Mouse (Mus musculus): ENCODE results near the gene 0610037L13Rik. TPM values are rescaled to one million over a fixed set of nuclear protein-coding genes. Genes with fewer than 3 reads are reported as not detected.

The 0610037L13Rik gene
- total RNA-seq, 2 experiments from 2014 or later, result 44.5 to 60.9 TPM

DNA sequence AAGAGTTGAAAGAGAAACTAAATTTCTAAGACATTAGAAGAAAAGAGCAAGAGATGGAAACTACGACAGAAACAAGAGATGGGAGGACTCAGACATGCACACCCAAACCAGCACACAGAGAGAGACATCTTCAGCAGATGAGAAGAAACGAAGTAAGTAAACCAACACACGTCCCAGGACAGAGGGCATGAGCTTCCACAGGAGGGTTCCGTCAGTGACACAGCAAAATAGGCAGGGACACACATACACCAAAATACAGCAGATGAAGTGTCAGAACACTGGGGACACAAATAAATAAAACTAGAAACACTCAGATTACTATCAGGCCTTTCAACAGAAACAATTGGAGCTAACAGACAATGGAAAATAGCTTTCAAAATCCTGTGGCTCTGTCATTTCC is 20.4 kb downstream of the 0610037L13Rik start:
- ATAC-seq (replicated peaks; ENCODE audit: poor library complexity), result no peak

DNA sequence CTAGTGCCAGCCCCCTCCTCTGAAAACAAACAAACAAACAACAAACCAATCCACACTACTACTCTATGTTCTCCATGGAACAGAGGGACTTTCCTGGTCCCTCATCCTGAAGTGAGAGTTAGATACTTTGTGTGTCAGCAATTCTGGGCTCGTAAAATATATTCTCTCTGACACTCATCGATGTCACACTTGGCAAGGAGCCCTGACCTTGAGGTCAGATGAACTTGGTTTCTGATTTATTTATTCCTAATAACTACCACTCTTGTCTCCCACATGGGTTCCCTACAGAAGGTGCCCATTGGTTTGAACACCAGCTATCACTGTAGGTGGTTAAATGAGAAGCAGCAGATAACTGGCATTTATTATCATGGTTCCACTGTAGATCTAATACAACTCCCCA is 30.7 kb downstream of the 0610037L13Rik start:
- ATAC-seq (replicated peaks; ENCODE audit: poor library complexity), result no peak

DNA sequence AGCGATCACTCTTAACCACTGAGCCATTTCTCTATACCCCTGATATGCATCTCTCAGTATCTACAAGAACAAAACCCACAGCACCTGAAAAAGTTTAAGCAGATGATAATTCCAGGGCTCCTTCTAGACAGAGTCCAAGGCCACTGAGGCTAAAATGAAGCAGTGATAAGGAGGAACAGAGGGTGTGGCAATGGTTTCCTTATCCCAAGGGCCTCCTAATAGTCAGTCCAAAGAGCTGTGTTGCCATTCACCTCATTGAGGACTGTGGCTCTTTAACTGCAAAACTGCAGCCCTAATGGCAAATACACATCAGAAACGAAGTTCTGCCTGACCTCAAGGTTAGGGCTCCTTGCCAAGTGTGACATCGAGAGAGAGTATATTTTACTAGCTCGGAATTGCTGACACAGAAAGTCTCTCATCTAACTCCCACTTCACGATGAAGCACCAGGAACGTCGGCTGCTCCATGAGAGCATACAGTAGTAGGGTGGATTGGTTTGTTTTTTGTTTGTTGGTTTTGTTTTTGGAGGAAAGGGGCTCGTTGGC is 31.6 kb downstream of the 0610037L13Rik start:
- ATAC-seq (replicated peaks; ENCODE audit: poor library complexity), result peak; percentile 19; the same call in 1 of the 2 replicates

DNA sequence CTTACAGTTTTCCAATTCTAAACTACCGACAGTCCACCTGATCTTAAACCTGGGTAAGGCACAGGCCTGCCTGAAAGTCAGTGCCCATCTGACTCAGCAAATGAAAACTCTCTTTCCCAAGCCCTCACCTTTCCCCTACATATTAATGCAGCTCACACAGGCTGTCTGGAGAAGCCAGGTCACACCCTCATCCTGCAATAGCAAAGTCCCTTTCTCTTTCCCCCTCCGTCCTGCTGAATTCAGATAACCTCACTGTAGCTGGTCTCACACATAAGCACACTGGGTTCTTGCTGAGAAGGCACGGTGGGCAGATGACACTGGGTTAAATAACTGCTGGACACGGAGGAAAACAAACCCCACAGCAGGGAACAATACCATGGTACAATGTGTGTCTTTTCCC is 32.3 kb downstream of the 0610037L13Rik start:
- ATAC-seq (replicated peaks; ENCODE audit: poor library complexity), result no peak

DNA sequence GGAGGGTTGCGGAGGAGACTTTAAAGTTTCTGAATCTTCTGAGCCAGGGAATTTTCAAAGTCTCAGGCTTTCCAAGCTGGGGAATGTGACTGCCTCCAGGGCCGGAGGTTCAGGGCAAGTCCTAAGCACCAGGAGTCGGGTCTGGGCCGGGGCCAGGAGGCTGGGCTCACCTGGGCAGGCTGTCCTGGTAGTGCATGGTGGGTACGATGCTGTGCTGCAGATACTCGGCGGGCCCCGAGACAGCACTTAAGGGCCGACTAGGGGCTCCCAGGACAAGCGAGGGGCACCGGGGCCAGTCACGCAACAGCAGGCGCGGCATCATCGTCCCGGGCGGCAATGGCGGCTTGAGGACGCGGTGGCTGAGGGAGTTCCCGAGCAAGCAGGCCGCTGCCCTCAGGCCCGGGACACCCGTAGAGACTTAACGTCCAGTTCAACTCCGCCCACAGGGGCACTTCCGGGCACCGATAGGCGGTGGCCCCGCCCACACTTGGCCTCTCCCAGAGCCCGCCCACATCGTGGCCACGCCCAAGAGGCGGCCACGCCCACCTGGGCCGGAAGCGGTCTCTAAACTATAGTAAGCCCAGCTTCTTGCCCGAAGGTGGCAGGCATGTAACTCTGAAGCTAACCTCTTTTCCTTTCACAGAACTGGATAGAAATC is 33.7 kb downstream of the 0610037L13Rik start, which contains the start of gene Cpt2:
TSS of gene Cpt2 (minus strand) at position 466 of the 658 bp plus-strand sequence.
- peak; percentile 94 for ATAC-seq (replicated peaks; ENCODE audit: poor library complexity)

DNA sequence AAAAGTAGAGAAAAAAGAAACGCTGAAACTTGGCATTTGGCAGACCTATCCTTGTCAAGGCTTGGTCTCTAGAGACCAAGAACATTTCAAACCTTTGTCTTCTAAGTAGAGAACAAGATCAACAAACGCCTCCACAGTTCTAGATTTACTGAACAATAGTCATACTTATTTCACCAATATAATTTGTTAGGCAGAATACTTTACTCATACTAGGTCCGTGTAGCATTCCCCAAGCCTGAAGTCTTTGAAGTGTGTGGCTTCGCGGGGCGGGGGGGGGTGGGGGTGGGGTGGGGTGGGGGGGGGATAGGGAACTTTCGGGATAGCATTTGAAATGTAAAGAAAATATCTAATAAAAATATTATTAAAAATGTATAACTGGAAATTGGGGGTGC is 34.2 kb downstream of the 0610037L13Rik start:
- no peak for ATAC-seq (replicated peaks; ENCODE audit: poor library complexity)

DNA sequence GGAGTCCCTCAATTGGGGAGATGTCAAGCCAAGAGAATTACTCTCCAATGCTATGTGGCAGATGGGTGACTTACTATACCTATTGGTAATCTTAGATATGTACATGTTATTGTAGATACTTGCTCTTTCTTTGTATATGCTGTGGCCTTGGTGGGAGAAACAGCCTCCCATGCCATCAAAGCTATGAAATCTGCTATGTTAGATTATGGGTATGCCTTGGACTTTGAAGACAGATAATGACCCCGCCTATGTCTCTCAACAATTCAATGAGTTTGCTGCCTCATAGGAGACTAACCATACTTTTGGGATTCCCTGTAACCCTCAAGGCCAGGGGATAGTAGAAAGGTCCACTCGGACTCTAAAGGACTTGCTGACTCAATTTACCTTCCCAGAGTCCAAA is 38.7 kb downstream of the 0610037L13Rik start:
- ATAC-seq (replicated peaks; ENCODE audit: poor library complexity), result 0 out of 2 replicates have a peak, but pooled peaks have one; percentile 15

DNA sequence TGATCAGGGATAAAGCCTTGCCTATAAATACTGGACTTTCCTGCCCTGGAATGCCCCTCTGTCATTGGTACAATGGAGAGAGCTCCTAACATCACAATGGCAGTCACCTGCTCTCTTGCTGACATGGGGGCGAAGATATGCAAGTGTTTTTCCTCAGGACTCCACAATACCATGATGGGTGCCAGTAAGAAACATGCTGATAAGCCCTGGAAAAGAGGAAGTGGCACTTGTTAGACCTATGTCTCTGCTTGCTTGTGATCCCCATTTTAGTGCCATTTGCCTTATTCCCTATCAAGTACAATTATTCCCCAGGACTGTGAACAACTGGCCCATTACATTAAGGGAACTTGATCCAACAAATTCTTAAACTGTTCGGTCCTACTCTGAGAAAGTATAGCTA is 39.1 kb downstream of the 0610037L13Rik start:
- peak; percentile 47 for ATAC-seq (replicated peaks; ENCODE audit: poor library complexity)

DNA sequence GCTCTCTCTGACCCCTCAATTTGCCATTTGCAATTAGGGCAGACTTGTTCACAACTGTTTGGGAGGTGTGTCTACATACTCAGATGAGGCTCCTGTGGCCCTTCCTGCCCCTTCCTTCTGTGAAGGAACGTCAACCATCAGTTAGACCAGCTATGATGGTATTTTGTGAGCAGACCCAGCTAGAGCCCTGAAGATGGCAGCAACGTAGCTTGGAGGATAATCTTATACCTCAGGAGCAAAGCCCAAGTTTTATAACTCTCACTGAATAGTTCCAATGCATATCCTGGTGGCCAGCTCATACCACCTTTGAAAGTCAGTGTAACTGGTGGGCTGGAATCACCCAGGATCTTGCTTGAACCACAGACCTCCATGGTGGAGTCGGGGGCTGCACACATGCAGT is 41.8 kb downstream of the 0610037L13Rik start:
- no peak for ATAC-seq (replicated peaks; ENCODE audit: poor library complexity)

DNA sequence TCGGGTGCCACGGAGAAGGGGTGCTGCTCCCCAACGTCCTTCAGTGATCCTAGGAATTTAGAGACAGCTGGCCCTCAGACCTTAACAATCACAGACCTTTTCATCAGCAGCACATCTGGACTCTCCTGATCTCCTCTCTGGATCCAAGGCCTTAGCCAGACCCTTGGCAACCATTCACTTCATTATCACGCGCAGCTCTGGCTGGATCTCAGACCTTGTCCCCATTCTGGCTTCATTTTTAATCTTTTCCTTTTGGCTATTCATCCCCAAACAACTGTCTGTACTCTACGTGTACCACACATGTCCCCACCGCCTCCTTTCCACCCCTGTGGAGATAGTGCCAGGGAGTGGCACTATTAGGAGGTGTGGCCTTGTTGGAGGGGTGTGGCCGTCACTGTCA is 43.6 kb downstream of the 0610037L13Rik start:
- no peak for ATAC-seq (replicated peaks; ENCODE audit: poor library complexity)

DNA sequence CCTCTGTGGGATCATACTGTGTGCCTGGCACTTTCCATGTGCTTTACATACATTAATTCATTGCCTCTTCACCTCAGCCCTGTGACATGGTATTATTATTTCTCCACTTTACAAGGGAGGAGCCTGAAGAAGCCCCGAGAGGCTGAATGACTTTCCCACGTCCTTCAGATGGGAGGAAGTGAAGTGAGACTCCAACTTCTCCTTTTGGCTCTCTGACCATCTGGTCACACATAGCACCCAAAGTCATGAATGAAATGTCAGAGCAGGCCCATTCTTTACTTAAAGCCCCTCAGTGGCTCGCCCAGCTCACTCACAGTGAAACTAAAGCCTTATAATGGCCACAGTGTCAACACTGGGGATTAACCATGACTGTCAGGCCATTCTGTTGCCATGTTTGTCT is 45.6 kb downstream of the 0610037L13Rik start:
- ATAC-seq (replicated peaks; ENCODE audit: poor library complexity), result peak; percentile 76

DNA sequence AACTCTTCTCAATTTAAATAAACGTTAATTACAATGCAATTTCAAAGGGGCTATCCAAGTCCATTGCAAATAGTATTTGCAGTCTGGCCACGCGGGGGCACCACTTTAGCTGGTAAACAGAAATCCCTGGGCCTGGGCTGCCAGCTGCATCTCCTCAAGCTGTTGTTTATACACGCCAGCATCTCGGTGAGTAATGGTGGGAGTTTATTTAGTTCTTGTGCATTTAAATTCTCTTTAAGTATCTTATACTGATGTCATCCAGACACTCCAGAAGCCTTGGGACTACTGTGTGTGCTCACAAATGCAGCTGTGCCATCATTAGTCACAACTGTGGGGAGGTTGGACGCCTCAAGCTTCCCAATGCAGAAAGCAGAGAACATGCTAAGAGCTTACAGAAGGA is 47.7 kb downstream of the 0610037L13Rik start:
- ATAC-seq (replicated peaks; ENCODE audit: poor library complexity), result peak; percentile 60

DNA sequence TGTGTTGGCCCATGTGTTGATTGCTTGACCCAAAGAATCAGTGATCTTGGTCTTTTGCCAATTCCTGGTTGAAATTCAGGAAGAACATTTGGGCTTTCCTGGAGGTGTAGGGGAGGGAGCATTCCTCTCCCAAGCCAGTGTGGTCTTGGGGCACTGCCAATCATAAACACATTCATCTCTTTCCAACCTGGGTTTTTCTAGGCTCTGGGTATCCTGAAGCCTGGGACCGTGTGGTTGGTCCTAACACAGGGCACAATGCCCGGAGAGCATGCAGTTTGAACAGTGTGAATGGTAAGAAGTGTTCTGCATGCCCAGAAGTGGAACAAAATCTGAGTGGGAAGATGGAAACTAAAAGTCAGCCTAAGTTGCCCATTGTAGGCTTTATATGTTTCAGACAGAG is 48.5 kb downstream of the 0610037L13Rik start:
- ATAC-seq (replicated peaks; ENCODE audit: poor library complexity), result no peak

DNA sequence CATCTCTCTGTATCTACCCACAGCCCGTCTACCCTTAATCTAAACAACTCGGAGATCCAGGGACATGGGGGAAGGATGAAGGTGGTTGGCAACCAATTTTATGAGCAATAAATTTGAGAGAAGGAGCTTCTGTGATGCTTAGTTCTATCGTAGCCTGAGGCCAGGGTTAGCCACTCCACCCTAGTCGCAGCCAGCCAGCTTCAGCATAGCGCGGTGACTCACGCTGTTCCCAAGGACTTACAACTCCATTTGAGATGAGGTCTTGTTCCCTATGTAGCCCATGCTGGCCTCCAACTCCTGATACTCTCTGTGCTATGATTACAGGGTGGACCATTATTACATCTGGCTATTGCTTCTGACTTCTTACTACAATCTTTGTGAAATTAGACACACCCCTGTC is 53.1 kb downstream of the 0610037L13Rik start:
- no peak for ATAC-seq (replicated peaks; ENCODE audit: poor library complexity)

DNA sequence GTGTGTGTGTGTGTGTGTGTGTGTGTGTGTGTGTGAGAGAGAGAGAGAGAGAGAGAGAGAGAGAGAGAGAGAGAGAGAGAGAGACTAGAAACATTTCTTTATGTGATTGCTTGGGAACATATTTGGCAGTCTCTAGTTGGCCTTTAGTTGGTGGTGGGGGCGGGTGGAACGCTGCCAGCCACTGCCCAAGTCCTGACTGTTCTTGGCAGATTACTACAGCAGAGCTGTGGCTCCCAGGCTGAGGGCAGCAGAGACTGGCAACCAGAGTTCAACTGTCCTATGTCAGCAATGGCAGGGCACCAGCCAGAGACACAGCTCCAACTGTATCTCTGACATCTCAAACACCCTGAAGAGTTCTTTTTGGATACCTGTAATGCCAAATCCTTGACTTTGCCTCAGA is 54.5 kb downstream of the 0610037L13Rik start:
- peak; percentile 37; the same call in 1 of the 2 replicates for ATAC-seq (replicated peaks; ENCODE audit: poor library complexity)

Other genes starting within 250 kb of the 0610037L13Rik start
- 0.66 TPM in 1 of 2 replicates, not detected in the other for gene Dmrtb1, start 205.6 kb upstream of the 0610037L13Rik start, total RNA-seq (2015)
- gene Dmrtb1, start 205.6 kb upstream of the 0610037L13Rik start, total RNA-seq (2017), result 0.75 TPM in 1 of 2 replicates, not detected in the other
- gene Lrp8, start 87.6 kb upstream of the 0610037L13Rik start, total RNA-seq (2015), result 15.6 and 19.7 TPM in 2 replicates
- 15.3 and 17.3 TPM in 2 replicates for gene Lrp8, start 87.6 kb upstream of the 0610037L13Rik start, total RNA-seq (2017)
- 241 and 247 TPM in 2 replicates for gene Magoh, start 10.1 kb upstream of the 0610037L13Rik start, total RNA-seq (2015)
- gene Magoh, start 10.1 kb upstream of the 0610037L13Rik start, total RNA-seq (2017), result 327 and 344 TPM in 2 replicates
- 20.9 and 22.2 TPM in 2 replicates for gene Cpt2, start 33.8 kb downstream of the 0610037L13Rik start, total RNA-seq (2015)
- 19.0 and 19.7 TPM in 2 replicates for gene Cpt2, start 33.8 kb downstream of the 0610037L13Rik start, total RNA-seq (2017)
- gene Slc1a7, start 78.5 kb downstream of the 0610037L13Rik start, total RNA-seq (2015), result not detected in 2 replicates
- not detected in 2 replicates for gene Slc1a7, start 78.5 kb downstream of the 0610037L13Rik start, total RNA-seq (2017)
- gene Podn, start 206.6 kb downstream of the 0610037L13Rik start, total RNA-seq (2015), result 0.44 TPM in 1 of 2 replicates, not detected in the other
- not detected in 2 replicates for gene Podn, start 206.6 kb downstream of the 0610037L13Rik start, total RNA-seq (2017)